Mouse (Mus musculus) skeletal muscle tissue, adult 2 months (tissue): ENCODE data around the gene Wwox.

Experiments
- DNase-seq: peaks from one replicate; pipeline ENCODE4 v3.0.0-alpha.2; 2012; ENCODE audit warnings: low read depth, low spot score

Gene Wwox

DNA sequence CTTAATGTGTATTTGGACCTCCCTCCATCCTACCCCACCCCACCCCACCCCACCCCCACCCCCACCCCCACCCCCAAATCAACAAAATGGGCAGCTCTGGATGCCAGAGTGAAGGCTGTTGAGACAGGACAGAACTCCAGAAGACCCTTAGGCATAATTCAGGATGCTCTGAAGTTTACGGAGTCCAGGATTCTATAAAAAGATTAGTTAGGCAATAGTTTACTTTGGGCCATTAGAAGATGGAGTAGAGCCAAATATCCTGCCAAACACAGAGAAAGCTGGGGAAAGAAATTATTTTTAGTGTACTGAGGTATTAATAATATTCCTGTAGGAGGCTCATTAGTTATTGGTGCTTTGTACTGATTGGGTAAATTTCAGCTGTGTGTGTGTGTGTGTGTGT lies 523.0 kb downstream of the Wwox start:
- DNase-seq = no peak

DNA sequence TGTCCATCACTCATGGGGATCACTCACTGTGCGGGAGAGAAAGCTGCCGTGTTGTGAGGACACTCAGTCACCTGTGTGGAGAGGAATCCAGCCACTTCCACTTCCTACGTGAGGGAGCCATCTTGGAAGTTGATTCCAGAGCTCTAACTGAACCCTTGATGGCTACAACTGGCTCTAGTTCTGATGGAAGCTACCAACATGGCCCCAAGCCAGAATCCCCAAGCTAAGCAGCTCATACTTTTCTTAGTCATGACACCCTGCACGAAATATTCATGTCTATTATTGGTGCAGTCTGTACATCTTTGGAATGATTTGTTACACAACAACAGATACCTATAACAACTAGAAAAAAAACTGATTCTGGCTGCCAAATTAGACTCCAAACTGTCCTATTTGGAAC lies 523.8 kb downstream of the Wwox start:
- DNase-seq = peak; percentile 74

DNA sequence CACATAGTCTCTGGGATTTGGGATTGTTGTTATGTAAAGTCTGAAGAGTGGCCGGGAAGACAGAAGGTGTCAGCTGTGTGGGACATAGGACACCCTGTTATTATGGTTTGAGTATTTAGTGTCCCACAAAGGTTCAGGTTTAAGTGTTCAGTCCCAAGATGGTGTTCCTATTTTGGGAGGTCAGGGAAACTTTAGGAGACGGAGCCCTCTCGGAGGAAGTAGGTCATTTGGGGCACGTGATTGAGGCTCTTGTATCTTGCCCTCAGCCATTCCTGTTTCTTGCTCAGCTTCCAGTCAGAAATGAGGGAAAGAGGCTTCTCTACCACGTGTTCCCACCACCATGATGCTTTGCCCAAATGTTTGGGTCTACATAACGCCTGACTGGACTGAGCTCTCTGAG lies 524.8 kb downstream of the Wwox start:
- peak; percentile 88 for DNase-seq

DNA sequence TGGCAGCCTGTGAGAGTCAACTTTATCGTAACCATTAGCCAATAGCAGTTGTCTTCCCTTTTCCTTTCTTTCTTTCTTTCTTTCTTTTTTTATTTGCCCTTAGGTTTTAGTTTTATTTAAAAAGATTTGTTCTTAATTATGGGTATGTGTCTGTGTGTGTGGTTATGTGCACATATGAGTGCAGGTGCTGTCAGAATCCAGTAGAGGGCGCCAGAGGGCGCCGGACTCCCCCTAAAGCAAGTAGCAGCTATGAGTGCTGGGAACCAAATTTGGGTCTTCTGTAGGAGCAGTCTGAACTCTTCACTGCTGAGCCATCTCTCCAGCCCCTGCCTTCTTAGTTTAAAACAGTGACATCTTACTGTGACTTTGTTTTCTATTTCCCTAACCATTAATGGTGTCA lies 529.4 kb downstream of the Wwox start:
- no peak for DNase-seq

DNA sequence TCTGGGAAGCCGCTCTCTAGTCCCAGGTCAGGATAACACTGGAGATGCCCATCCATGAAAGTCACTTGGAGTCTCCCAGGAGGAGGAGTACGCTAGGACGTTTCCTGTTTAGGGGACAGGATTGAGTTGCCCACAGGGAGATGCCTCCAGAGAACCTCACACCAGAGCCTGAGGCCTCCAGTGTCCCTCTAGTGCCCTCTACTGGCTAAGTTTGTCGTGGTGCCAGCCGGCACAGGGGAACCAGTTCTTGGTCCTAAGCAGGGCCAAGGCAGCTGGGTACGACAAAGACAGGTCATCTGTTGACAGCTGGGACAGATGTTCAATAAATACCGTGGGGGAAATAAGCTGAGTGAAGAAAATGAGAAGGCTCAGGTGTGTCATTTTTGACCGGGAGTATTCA lies 531.9 kb downstream of the Wwox start:
- DNase-seq = peak; percentile 85

DNA sequence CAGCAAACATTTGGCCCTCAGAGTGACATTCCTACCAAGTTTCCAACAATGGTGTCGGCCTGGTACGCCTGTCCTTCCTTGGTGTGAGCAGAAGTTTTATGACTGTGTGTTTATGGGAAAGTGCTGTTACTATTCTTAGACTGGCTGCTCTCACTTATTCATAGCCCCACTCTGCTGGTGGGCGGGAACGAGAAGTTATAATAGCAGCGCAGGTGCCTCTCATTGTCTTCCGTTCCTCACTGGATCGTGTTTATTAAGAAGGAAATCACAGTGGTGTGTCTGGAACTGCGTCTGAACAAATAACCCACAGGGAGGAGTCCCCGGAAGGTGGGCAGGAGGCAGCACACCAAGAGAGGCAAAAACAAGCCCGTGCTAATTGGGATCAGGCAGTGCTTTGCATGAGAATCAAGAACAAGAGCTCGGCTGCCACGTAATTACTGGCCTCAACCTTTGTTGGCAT lies 533.6 kb downstream of the Wwox start:
- DNase-seq = no peak

DNA sequence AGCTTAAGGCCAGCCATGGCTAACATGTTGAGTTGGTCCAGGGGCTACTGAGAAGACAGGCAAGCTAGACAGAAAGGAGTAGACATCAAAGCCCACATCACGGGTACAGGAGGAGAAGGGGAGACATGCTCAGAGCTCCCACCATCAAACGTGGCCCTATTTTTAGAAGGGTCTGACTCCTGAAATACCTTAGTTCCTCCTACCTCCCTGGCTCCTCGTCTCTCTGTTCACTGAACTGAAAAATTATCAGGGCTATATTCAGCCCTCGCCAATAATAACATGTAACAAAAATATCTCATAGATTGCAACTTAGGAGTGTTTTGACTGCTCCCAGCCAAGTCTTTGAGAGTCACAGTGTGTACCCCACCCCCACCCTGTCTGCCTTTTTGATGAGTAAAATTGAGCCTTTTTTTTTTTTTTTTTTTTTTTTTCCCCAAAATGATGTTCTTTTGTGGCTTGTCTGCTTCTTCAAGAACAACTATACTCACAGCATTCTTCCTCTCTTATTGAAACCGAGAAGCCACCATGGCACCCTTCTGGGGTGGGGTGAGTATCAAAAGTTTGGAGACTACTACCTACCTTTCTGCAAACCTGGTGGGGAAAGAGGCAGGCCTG lies 535.0 kb downstream of the Wwox start:
- no peak for DNase-seq

DNA sequence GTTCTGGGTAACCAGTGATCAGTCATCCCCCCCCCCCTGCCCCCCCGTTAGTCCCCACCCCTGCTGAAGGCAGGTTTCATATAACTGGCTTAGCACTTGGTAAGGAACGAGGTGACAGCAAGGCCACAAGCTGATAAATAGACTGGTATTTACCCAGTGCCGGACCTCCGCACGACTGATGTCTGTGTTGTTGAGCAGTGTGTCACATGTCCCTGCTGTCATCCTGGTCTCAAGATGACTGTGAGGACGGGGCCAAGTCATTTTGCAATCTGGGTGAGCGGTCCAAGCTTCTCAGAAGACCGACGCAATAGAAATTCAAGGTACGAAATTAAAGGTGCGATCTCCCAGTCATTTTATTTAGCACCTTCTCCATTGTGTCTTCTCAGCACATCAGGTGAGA lies 538.3 kb downstream of the Wwox start:
- DNase-seq = peak; percentile 95

DNA sequence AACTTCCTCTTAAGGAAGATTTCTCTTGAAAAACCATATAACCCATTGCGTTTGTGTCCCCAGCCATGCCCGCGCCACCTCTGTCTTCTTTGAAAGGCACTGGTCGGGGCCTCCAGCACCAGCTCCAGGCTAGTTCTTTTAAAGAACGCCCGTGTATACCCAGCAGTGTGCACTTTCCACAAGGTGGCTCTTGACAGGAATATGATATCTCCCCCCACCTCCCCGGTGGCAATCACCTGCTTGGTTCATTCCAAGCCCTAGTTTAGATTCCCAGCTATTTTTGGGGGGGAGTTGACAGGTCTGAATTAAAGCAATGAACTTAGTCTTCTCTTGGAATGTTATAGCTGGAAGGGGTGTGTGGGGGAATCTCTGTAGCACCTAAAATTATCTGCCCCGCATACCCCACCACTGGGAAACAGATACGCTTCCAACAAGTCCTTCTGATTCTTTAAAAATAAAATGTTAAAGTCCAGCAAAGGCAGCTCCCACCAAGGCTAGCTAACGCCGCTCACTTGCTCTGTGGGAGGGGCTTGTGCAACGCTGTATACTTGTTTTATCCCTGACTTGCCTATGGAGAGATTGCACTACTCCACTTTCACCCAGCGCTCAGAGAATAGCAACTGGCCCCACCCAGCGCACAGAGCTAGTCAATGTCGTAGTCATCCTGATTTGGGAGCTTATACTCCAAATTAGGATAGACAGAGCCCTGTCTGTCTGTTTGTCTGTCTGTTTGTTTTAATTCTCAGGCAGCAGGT lies 538.9 kb downstream of the Wwox start:
- DNase-seq = peak; percentile 83

DNA sequence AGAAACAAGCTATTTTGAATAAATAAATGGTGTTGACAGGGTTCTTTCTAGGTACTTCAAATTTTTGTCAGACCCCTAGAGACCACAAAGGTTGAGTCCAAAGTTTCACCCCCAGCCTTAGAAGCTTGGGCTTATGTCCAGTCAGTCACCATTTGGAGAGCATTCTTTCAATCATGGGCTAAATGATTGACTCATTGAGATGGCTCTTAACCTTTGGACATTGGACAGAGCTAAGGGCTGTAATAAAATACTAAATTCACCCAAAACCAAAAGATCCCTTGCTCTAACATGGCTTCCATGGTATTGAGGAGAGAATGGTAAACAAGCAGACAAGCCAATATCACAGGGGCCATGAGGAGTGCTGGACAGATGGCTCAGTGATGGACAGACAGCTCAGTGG lies 540.2 kb downstream of the Wwox start:
- DNase-seq = no peak

DNA sequence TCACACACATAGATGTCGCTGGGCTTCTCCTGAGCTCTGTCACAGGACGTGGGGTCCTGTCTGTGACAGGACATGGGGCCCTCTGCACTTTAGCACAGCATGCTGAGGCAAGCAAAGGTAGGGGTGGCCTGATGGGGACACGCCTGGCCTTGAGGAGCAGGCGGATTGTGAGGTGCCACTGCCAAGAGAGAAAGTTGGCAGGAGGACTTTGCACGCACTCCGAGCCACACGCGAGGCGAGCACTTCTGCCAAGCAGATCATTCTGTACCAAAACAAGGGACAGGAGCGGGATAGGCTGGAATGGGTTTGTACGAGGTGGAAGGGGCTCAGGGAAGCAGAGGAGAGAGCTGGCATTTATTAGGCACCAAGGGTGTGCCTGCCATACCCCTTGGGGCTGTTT lies 543.3 kb downstream of the Wwox start:
- no peak for DNase-seq

DNA sequence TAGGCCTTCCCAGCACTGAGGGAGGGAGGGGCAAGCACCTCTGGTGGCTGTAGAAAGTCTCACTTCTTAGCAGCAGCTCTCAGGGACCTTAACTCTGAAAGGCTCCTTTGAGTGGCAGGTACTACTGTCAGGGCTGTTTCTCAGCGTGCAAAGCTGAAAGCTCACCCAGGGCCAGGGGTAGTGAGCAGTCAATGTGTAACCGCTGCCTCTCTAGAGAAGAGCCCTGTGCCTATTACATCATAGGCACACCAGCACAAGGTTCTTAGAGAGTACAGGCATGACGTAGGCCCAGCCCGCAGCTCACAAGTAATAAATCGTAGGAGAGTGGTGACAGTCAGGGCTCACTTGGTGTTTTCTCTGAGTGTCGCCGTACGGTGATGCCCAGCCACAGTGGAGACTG lies 545.0 kb downstream of the Wwox start:
- no peak for DNase-seq

DNA sequence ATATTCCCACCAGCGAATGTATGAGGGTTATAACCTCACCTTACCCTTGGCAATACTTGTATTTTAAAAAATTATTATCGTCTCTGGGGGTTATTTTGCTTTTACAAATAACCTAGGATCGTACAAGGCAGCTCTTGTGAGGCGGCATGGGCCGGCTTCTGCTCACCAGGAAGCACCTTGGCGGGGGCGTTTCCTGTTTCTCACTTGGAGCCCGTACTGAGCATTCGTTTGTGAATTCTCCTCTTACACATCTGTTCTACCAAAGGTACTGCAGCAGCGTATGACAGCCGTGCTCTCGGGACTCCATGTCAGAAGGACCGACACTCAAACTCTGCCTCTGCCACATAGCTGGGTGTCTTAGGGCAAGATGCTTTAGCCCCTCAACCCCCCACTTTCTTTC lies 546.5 kb downstream of the Wwox start:
- no peak for DNase-seq

DNA sequence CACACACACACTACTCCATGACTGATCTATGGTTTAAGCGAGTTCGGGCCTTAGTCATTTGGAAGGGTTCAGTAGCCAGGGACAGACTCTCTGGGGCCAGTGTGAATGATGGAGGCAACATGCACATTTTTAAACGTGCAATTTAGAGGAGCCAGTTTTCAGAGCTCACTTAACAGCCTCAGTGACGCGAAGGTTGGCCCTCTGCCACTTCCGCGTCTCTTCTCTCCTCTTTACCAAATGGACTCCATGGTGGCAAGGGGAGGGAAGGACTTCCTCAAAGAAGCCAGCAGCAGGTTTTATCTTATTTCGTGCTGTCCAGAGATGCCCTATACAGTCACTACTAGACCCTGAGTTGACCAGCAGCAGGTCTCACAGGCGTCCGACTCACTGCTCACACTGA lies 547.5 kb downstream of the Wwox start:
- DNase-seq = no peak

DNA sequence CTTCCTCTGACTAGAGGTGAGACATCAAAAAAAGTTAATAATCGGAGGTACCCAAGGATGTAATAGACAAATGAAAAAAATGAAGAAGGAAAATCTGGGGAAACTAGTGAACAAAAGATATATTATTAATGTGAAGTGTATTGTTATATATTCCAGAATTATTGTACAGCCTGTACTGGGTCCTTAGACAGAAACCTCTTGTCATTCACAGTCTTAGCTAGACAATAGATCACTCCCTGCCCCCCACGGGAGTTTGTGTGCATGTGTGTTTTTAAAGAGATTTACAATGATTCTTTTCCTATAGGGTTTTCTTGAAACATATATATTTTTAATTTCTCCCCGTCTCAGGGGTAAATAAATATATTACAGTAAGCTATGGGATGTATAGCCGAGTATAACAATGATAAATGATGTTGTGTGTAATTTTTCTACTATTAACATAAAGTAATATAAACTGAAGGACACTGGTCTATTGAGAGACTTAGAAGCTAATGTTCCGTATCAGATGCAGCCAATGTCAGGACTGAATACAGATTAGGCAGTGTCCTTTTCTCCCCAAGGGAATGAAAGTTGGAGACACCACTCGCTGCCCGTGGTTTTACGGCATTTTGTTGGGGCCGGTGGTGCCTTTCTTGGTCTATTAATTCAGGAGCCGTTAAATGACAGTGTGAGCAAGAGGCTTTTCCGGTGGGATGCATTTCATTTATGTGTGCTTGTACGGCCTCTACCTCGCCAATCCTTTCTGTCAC lies 551.6 kb downstream of the Wwox start:
- DNase-seq = no peak

DNA sequence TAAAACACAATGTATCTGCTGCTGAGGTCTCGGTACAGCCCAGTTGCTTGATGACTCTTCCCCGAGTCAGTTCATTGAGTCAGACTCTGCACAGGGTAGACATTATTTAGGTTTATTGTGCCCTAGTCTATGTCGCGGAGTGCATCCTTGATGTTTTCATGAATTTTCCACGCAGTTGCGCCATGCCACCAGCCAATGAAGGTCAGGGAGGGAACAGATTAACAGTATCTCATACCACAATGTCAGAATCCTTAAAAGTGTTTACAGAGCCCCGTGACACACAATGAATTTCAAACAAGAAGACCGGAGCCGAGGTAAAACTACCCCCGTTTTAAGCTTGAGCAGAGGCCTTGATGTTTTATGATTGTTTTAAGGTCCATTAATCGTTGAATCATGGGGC lies 561.3 kb downstream of the Wwox start:
- no peak for DNase-seq

DNA sequence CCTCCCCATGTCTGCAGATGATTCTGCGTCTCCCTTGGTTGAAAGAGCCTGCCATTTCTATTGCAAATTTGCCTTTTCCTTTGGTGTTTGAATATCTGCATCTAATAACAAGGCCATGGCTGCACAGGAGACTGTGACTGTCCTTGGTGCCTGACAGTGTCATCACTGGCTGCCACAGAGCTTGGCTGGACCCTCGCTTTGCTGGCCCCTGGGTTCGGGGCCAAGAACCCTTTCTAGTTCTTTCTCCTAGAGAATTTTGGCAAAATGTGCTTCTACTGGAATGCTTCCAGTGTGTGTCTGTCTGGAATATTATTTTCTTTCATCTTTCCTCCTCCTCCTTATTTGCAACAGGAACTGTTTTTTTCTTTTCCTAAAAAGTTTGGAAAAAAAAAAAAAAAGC lies 565.6 kb downstream of the Wwox start:
- no peak for DNase-seq

DNA sequence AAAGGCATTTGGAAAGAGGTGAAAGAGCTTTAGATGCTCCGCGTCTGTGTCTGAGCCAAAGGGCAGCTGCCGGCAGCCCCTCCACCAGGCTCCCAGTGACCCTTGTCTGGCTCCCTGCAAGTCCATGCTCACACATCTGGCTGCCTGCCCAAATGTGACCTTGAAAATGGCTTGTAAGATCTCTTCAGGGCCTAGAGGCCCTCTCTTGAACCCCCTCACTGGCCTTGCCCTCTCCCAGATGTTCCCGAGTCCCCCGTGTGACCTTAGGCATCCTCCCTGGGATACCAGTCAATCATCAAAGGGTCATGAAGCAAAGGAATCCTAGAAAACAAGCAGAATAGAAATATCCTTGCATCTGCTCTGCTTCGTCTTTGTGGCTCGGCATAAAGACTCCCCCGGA lies 567.1 kb downstream of the Wwox start:
- DNase-seq = no peak

DNA sequence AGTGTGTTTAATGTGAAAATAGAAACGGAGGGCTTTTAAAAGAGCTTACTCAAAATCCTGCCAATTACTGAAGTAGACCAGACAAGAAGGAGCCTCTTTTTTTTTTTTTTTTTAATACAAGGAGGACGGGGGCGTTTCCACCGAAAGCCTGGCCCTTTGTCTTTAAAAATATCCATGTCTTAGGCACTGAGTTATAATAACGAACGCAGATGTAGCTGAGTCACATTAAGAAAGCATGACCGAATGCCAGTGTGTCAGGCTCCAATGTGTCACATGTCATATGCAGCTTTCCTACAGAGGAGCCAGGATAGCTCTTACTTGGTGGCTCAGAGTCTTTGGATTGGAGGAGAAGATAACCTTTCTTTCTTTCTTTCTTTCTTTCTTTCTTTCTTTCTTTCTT lies 567.8 kb downstream of the Wwox start:
- DNase-seq = peak; percentile 11

DNA sequence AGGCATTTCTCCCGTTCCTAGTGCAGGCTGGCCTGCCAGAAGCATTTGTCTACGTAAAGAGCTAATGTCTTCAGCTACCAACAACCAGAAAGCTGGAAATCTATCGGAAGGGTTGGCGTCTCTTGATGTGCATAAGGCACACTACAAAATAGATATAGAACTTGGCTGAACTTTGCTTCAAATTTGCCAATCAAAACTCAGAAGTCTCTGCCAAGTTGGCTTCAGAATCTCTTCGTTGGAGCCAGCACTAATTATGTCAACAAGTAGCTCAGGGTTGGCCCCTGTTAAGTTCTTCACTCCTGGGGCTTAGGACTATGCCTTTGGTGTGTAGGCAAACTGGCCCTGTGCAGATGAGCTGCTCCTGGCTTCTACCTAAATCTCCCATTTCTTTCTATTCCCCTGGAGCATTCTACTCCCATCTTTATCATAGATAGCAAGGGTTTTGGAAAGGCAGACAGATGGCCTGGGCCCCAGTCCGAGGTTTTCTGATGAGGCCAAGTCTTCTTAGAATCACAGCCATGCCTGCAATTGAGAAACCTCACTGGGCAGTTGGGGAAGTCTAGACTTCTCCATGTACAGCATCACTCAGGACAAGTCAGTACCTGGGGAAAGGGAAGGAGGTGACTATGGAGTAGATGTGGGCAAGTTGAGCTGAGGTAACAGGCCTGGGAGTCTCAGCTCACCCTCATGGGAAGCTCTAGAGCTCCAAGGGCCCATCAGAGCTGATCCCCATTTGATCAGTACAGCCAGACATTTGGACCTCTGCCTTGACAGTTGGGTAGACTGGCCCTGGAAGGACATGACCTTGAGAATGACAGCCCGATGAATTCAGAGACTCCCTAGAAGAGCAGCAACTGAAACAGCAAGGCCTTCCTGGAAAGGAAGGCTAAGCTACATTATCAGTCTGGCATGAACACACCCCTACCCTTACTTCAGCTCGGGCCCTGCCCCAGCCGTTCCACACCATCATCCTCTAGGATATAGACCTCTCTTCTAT lies 569.5 kb downstream of the Wwox start:
- DNase-seq = peak; percentile 17

DNA sequence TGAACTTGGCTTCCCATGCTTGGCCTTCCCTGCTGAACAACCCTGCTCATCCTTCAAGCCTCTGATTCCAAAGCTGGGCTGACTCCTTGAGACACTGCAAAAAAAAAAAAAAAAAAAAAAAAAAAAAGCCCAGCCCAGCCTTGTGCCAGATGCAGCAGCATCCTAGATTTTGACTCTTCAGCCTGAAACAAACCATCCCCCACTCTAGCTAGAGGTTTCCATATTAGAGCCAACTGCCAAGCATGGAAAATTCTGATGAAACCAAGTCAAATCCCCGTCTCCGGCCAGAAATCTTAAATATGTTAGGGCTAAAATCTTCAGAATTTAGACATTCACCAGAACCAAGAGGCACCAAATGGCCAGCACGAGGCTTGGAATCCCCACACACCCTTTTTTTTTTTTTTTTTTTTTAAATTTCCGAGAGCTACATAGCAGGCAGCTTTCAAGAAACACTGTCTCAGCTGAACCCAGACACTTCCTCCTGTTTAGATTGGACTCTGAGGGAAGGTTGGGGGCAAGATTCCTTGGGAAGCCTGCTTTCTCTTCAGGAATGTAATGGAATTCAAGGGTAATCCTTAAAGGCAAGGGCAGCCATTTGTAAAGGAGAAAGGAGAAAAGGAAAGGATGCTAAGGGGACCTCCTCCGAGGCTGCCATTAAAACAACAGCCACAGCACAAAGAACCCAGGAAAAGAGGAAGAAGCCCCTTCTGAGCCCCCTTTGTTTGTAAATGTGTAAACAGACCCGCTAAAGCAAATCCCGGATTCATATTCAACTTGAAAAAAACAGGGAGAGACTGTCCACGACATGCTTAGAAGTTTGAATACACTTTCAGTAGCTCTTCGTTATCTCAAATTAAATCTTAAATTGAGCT lies 570.7 kb downstream of the Wwox start:
- DNase-seq = no peak
